Mouse (Mus musculus) olfactory bulb, adult 2 months (tissue): ENCODE results near the gene Fam167b.

ENCODE experiments used
- CTCF ChIP-seq: fragments of 200-500 bp; IDR thresholded peaks from 2 replicates; pipeline ENCODE4 v1.5.1; 2012; ENCODE audit warnings: low read depth, mild to moderate bottlenecking, low read length, moderate library complexity; ENCODE audit not compliant: insufficient read depth
- POLR2A ChIP-seq: fragments of 200-500 bp; IDR thresholded peaks from 2 replicates; pipeline ENCODE4 v1.6.1; 2012; ENCODE audit warnings: mild to moderate bottlenecking, low read depth, low read length, moderate library complexity; ENCODE audit not compliant: insufficient read depth

- TF ChIP-seq CTCF = no peak
- no peak for TF ChIP-seq POLR2A
These were observed 43.9 kb upstream of the Fam167b start for GRCm38 (mm10) chr4:129622120-129622802.
